Mouse (Mus musculus) liver, embryonic 11.5 days (tissue): ENCODE data around the gene Zfp599. TPM values are rescaled to one million over a fixed set of nuclear protein-coding genes. Genes with fewer than 3 reads are reported as not detected.
"Not testable (repeated sequence)": the region's sequence is repeated elsewhere in the genome, so short reads cannot be mapped to it uniquely, and the experiment has no call there.

ENCODE experiments used
- ATAC-seq: fragments of 200-750 bp; cut with Nextera tagmentation; replicated peaks from 2 replicates; pipeline ENCODE4 v1.8.0; 2017; ENCODE audit warnings: moderate number of reproducible peaks, mild to moderate bottlenecking, moderate TSS enrichment, moderate library complexity; ENCODE audit not compliant: low FRiP score
- DNase-seq: peaks from one replicate; pipeline ENCODE4 v3.0.0-alpha.2; 2017; ENCODE audit warnings: low spot score
- H3K27ac ChIP-seq: fragments of 300-500 bp; sonication (generic); 2 replicates; pipeline ENCODE4 v1.5.1; 2014; ENCODE audit warnings: mild to moderate bottlenecking, low read depth, low read length, control low read depth
- H3K27me3 ChIP-seq: fragments of 300-500 bp; sonication (generic); replicated peaks from 2 replicates; pipeline ENCODE4 v1.6.1; 2014; ENCODE audit warnings: low read length, mixed read lengths; ENCODE audit not compliant: control insufficient read depth, insufficient read depth
- H3K36me3 ChIP-seq: fragments of 300-500 bp; sonication (generic); 2 replicates; pipeline ENCODE4 v1.6.1; 2014; ENCODE audit warnings: mild to moderate bottlenecking, low read length, moderate library complexity, mixed read lengths; ENCODE audit not compliant: control insufficient read depth, insufficient read depth
- H3K4me1 ChIP-seq: fragments of 300-500 bp; sonication (generic); replicated peaks from 2 replicates; pipeline ENCODE4 v1.6.1; 2014; ENCODE audit warnings: low read length, mixed read lengths; ENCODE audit not compliant: control insufficient read depth, insufficient read depth
- H3K4me2 ChIP-seq: fragments of 300-500 bp; sonication (generic); 2 replicates; pipeline ENCODE4 v1.6.1; 2014; ENCODE audit warnings: mild to moderate bottlenecking, control low read depth, moderate library complexity
- H3K4me3 ChIP-seq: fragments of 300-500 bp; sonication (generic); 2 replicates; pipeline ENCODE4 v1.5.1; 2014; ENCODE audit warnings: low read depth, low read length, control low read depth
- H3K9ac ChIP-seq: fragments of 300-500 bp; sonication (generic); 2 replicates; pipeline ENCODE4 v1.6.1; 2014; ENCODE audit warnings: low read depth, low read length, control low read depth
- H3K9me3 ChIP-seq: fragments of 300-500 bp; sonication (generic); 2 replicates; pipeline ENCODE4 v1.6.1; 2016; ENCODE audit warnings: low read length, inconsistent platforms, mixed read lengths; ENCODE audit not compliant: control insufficient read depth
- WGBS: fragments of 180-500 bp; shearing (Covaris S2); extraction: QIAGEN DNeasy Blood & Tissue Kit; methylation state at CpG from one replicate; pipeline ENCODE4 v1.1.7; 2014; 5-methylcytosine and 5-hydroxymethylcytosine counted together
- polyA plus RNA-seq: library from polyadenylated mRNA; unstranded; fragments of >200 nt; fragmentation: Nextera tagmentation; extraction: Ambion mirVana; gene quantifications from 2 replicates; pipeline ENCODE4 v1.2.1, GENCODE M21; 2014

The Zfp599 gene
- polyA plus RNA-seq, 1 experiment from 2014 or later = 5.0 TPM

- H3K4me3 ChIP-seq = no peak overlapping the region
- 84% methylated on average over 15 of the region's 15 CpGs for WGBS
Observed at GRCm38 (mm10) chr9:22226846-22227245, 32.8 kb downstream of the Zfp599 start.

DNA sequence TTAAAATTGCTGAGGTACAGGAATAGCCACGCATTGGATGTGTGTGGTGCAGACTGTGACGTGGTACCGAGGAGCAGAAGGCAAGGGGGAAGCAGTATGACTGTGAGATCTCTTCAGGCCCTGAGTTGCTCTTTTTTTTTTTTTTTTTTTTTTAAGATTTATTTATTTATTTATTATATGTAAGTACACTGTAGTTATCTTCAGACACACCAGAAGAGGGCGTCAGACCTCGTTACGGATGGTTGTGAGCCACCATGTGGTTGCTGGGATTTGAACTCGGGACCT lies 33.4 kb downstream of the Zfp599 start:
- H3K36me3 ChIP-seq, H3K4me1 ChIP-seq, H3K27me3 ChIP-seq, DNase-seq, ATAC-seq, H3K9me3 ChIP-seq, H3K27ac ChIP-seq: not testable (repeated sequence)
- WGBS = 48% methylated on average over 7 of the region's 7 CpGs
- Histone ChIP-seq H3K9ac (peak overlapping the region; percentile 69; the same call in 1 of the 2 replicates), H3K4me3 (peak overlapping the region; percentile 59), H3K4me2 (peak overlapping the region; percentile 81)

More at GRCm38 (mm10) chr9:22226846-22227245, 32.8 kb downstream of the Zfp599 start:
- H3K9ac ChIP-seq = no peak overlapping the region
- no peaks in the 10 kb centered on the region for H3K9me3 ChIP-seq
- no peak for ATAC-seq
- no peaks in the 10 kb centered on the region; the same call in 1 of the 2 replicates for H3K4me1 ChIP-seq
- H3K36me3 ChIP-seq = no peaks in the 10 kb centered on the region
- H3K27ac ChIP-seq = no peak overlapping the region
- H3K4me2 ChIP-seq = no peak overlapping the region; the same call in 1 of the 2 replicates
- DNase-seq = no peak
- no peaks in the 10 kb centered on the region for H3K27me3 ChIP-seq

DNA sequence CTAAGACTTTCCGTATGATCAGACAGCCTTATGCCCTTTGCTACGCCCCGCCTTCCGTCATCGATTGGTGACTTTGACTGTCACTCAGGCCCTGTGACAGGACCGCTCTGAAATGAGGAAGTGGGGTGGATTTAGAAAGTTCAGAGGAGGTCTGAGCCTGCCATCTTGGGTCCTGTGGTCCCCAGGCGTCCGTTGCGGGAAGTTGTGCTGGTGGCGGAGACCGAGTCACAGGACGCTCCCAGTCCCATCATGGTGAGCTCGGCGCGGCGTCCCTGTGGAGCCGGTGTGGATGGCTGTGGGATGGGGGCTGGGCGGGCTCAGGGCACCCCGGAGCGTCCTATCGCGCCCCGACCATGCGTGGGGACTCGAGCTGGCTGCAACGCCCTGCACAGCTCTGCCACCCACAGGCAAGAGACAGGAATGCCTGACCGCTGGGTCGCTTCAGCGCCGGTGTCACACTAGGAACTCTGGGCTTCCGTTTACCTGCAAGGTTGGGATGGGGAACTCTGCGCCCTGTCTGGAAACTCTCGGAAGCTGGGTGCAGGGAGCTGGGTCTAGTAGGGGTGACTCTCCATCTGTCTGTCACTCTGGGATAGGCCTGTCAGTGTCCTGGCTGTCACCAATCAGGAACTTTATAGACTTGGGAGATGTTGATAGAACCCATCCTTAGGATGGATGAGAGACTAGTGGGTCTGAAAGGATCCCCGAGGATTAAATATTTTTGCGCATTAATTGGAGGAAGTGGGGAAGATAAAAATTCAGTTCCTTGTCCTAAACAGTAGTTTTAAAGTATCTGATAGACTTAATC lies 33.9 kb downstream of the Zfp599 start, which contains the start of gene Zfp809:
Zfp809 (plus strand) TSS at position 134 of the 808 bp plus-strand sequence.
- Histone ChIP-seq H3K9me3 (no peaks in the 10 kb centered on the region), H3K4me2 (peak within 1 kb of the TSS; percentile 81), H3K9ac (peak within 1 kb of the TSS; percentile 69), H3K36me3 (no peaks in the 10 kb centered on the region), H3K27me3 (no peaks in the 10 kb centered on the region), H3K4me3 (peak within 1 kb of the TSS; percentile 59), H3K27ac (peak within 1 kb of the TSS; percentile 60), H3K4me1 (no peaks in the 10 kb centered on the region; the same call in 1 of the 2 replicates)
- DNase-seq = peak; percentile 96
- ATAC-seq = peak; percentile 98
- 1% methylated on average over 35 of the region's 35 CpGs for WGBS

DNA sequence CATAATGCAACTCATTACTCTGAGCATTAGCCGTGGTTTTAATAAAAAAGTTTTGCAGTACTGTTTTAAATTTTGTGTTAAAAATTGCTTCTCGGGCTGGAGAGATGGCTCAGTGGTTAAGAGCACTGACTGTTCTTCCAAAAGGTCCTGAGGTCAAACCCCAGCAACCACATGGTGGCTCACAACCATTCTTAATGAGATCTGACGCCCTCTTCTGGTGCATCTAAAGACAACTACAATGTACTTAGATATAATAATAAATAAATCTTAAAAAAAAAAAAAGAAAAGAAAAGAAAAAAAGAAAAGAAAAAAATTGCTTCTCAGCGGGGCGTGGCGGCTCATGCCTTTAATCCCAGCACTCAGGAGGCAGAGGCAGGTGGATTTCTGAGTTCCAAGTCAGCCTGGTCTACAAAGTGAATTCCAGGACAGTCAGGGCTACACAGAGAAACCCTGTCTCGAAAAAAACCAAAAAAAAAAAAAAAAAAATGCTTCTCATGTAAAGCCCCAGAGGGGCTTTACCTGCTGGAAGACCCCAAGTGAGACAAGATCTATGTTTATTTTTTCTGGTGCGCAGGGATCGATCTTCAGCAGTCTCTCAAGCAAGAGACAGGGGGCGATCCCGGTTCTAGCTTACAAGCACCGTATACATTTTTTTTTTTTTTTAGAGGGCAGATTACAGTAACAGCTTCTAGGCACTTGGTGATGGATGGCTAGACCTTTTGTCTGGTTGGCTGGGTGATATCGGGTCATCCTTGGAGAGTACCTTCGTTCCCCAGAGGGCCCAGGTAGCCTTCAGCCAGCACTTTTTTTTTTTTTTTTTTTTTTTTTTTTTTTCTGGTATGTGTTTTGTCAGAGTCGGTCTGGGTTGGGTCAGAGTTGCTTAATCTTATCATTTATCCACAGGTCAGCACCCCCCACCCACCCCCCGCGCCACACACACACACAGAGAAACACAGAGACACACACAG lies 34.9 kb downstream of the Zfp599 start:
- no peaks in the 10 kb centered on the region for H3K9me3 ChIP-seq
- WGBS = 18% methylated on average over 17 of the region's 17 CpGs
- peak overlapping the region; percentile 60; the same call in 1 of the 2 replicates for H3K27ac ChIP-seq
- peak overlapping the region; percentile 81 for H3K4me2 ChIP-seq
- peak; percentile 58 for DNase-seq
- peak overlapping the region; percentile 59 for H3K4me3 ChIP-seq
- peak; percentile 53 for ATAC-seq
- peak overlapping the region; percentile 69 for H3K9ac ChIP-seq
- H3K36me3 ChIP-seq = no peaks in the 10 kb centered on the region
- H3K4me1 ChIP-seq = no peaks in the 10 kb centered on the region; the same call in 1 of the 2 replicates
- no peaks in the 10 kb centered on the region for H3K27me3 ChIP-seq

DNA sequence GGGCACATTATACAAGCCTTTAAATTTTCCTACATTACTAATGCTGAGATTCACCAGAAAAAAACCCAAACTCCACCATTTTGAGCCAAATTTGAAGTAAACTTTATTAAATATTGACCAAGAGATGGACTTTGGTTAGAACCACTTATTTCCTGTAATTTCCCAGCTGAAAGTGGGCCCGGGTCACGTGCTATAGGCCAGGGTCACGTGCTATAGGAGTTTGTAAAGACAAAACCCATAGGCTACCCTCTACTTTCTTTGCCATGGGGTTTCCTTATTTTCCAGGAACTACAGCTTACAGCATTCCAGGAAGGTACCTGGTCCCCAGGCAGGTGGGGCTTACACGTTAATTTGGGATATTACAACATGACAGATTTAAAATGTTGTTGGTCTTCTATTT lies 35.6 kb downstream of the Zfp599 start:
- no peak for ATAC-seq

GRCm38 (mm10) chr9:22217858-22218493 lies 41.7 kb downstream of the Zfp599 start:
- 46% methylated on average over 8 of the region's 8 CpGs for WGBS
- Histone ChIP-seq H3K36me3 (no peaks in the 10 kb centered on the region), H3K4me1 (no peaks in the 10 kb centered on the region), H3K27ac (no peak overlapping the region), H3K4me2 (no peak overlapping the region), H3K9me3 (no peaks in the 10 kb centered on the region), H3K27me3 (no peaks in the 10 kb centered on the region), H3K9ac (no peak overlapping the region), H3K4me3 (no peak overlapping the region)
- ATAC-seq (no peak), DNase-seq (no peak)

More for the DNA sequence above, 35.6 kb downstream of the Zfp599 start:
- 89% methylated on average over 4 of the region's 4 CpGs for WGBS
- Histone ChIP-seq H3K4me3 (no peak overlapping the region), H3K27ac (no peak overlapping the region), H3K36me3 (no peaks in the 10 kb centered on the region), H3K9ac (no peak overlapping the region), H3K4me1 (no peaks in the 10 kb centered on the region; the same call in 1 of the 2 replicates), H3K27me3 (no peaks in the 10 kb centered on the region), H3K9me3 (no peaks in the 10 kb centered on the region), H3K4me2 (no peak overlapping the region)
- no peak for DNase-seq

GRCm38 (mm10) chr9:22216705-22217104 lies 43.0 kb downstream of the Zfp599 start:
- Histone ChIP-seq H3K9me3 (no peaks in the 10 kb centered on the region), H3K4me3 (no peak overlapping the region), H3K27ac (no peak overlapping the region), H3K36me3 (no peaks in the 10 kb centered on the region), H3K27me3 (no peaks in the 10 kb centered on the region), H3K4me2 (no peak overlapping the region), H3K4me1 (no peaks in the 10 kb centered on the region), H3K9ac (no peak overlapping the region)
- WGBS = 54% methylated on average over 3 of the region's 3 CpGs
- no peak for ATAC-seq
- DNase-seq = no peak

DNA sequence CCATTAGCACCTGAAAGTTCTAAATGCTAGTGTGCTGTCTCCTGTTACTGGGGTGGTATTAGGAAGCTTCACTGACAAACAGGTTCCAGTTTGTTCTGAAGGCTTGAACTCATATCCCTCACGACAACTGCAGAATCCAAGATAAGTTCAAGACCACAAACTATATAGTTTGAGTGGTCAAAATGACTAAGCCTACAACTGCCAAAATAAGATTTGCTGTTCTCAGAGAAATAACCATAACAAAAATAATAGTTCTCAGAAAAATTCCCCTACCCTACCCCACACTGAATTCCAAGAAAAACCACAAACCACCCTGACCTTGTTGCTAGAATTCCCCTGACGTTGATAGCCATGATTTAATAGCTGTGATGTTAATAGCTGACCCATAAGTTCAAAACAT lies 45.1 kb downstream of the Zfp599 start:
- Histone ChIP-seq H3K27me3 (no peaks in the 10 kb centered on the region), H3K36me3 (no peaks in the 10 kb centered on the region), H3K27ac (no peak overlapping the region), H3K4me2 (no peak overlapping the region), H3K9me3 (no peaks in the 10 kb centered on the region), H3K4me3 (no peak overlapping the region), H3K9ac (no peak overlapping the region), H3K4me1 (no peaks in the 10 kb centered on the region)
- DNase-seq (no peak), ATAC-seq (no peak)
- 33% methylated on average over 2 of the region's 2 CpGs for WGBS
